Mouse (Mus musculus) E14TG2a.4 (cell line): ENCODE data around the gene 4933417A18Rik.

ENCODE experiments used
- CTCF ChIP-seq: conservative IDR thresholded peaks from 2 replicates; pipeline ENCODE4 v1.5.1; 2014; ENCODE audit warnings: low read length
- NANOG ChIP-seq: IDR thresholded peaks from 2 replicates; pipeline ENCODE4 v1.6.1; 2014; ENCODE audit warnings: borderline replicate concordance, low read length, mixed read lengths
- POU5F1 ChIP-seq: IDR thresholded peaks from 2 replicates; pipeline ENCODE4 v1.6.1; 2014; ENCODE audit warnings: low read length, borderline replicate concordance

DNA sequence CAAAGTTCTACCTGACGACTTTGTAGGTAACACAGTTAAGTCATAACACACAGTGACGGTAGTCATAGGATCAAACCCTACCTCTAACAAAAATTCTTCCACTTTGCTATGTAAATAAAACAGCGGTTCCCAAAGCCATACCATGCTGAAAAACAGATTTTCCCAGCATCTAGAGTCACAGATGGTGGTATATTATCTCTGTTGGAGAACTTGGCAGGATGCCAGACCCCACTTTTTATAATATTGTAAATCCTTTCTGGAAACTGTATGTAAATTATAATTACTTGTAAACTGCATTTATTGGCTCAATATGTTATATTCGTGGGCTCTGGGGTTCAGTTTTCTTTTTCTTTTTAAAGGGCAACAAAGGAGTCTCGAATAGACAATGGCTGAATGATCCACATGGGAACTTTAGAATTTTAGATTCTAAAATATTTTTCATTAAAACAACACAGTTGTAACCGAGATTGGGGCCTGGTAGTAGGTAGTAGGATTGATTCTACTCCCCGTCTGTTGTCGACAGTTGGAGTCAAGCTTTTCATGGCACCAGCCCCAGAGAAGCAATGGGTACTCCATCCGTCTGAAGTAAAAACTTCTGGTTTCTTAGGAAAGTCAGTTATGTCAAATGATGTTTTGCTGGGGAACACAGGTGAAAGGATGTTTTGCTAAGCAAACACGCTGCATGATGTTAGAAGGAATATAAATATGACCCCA lies 10.9 kb downstream of the 4933417A18Rik start:
- TF ChIP-seq CTCF (no peak), NANOG (no peak), POU5F1 (no peak)
